Mouse (Mus musculus) liver, embryonic 14.5 days (tissue): ENCODE results near the gene Sars.

ENCODE experiments used
- CTCF ChIP-seq: IDR thresholded peaks from 2 replicates; pipeline ENCODE4 v1.5.1; 2016; ENCODE audit warnings: antibody characterized with exemption, low read depth, control low read depth
- EP300 ChIP-seq: IDR thresholded peaks from 2 replicates; pipeline ENCODE4 v1.6.1; 2016; ENCODE audit warnings: antibody characterized with exemption, low read depth

GRCm38 (mm10) chr3:108444029-108444428 lies 980 bp downstream of the Sars start:
- no peak for TF ChIP-seq CTCF
- TF ChIP-seq EP300 = peak; percentile 74
